Mouse (Mus musculus): ENCODE results near the gene Dpyd.

Dpyd gene

GRCm38 (mm10) chr3:119361555-119362385 is 799.8 kb downstream of the Dpyd start:
- no peak for DNase-seq (ENCODE audit: low spot score)

- DNase-seq (ENCODE audit: low spot score) = no peak
Measured at GRCm38 (mm10) chr3:119362392-119362791, 800.5 kb downstream of the Dpyd start.

- DNase-seq (ENCODE audit: low spot score) = no peak
Measured at GRCm38 (mm10) chr3:119368931-119369330, 807.0 kb downstream of the Dpyd start.

- DNase-seq (ENCODE audit: low spot score) = no peak
Measured at GRCm38 (mm10) chr3:119381119-119381518, 819.2 kb downstream of the Dpyd start.

- no peak for DNase-seq (ENCODE audit: low spot score)
Measured at GRCm38 (mm10) chr3:119382395-119382794, 820.5 kb downstream of the Dpyd start.

GRCm38 (mm10) chr3:119387332-119388105 is 825.6 kb downstream of the Dpyd start:
- DNase-seq (ENCODE audit: low spot score) = no peak

- no peak for DNase-seq (ENCODE audit: low spot score)
Measured at GRCm38 (mm10) chr3:119397205-119397604, 835.3 kb downstream of the Dpyd start.

GRCm38 (mm10) chr3:119402836-119403728 is 841.2 kb downstream of the Dpyd start:
- no peak for DNase-seq (ENCODE audit: low spot score)

- no peak for DNase-seq (ENCODE audit: low spot score)
Measured at GRCm38 (mm10) chr3:119419087-119419709, 857.3 kb downstream of the Dpyd start.

- no peak for DNase-seq (ENCODE audit: low spot score)
Measured at GRCm38 (mm10) chr3:119419745-119420144, 857.8 kb downstream of the Dpyd start.

- DNase-seq (ENCODE audit: low spot score) = no peak
Measured at GRCm38 (mm10) chr3:119431339-119431738, 869.4 kb downstream of the Dpyd start.

GRCm38 (mm10) chr3:119431757-119432156 is 869.8 kb downstream of the Dpyd start:
- DNase-seq (ENCODE audit: low spot score) = no peak

GRCm38 (mm10) chr3:119447559-119447958 is 885.6 kb downstream of the Dpyd start:
- DNase-seq (ENCODE audit: low spot score) = no peak

- no peak for DNase-seq (ENCODE audit: low spot score)
Measured at GRCm38 (mm10) chr3:119464073-119464472, 902.1 kb downstream of the Dpyd start.

- no peak for DNase-seq (ENCODE audit: low spot score)
Measured at GRCm38 (mm10) chr3:119464479-119464878, 902.5 kb downstream of the Dpyd start.

GRCm38 (mm10) chr3:119467723-119468122 is 905.8 kb downstream of the Dpyd start:
- no peak for DNase-seq (ENCODE audit: low spot score)

All from c-Kit-positive CD71-positive TER-119-positive erythroid progenitor cells, embryonic 14.5 days (primary cell).